Mouse (Mus musculus) intestine, embryonic 16.5 days (tissue): Measurements from ENCODE around the gene Rhoq. TPM values are rescaled to one million over a fixed set of nuclear protein-coding genes. Genes with fewer than 3 reads are reported as not detected.

ENCODE experiments used
- ATAC-seq: fragments of 200-750 bp; cut with Nextera tagmentation; 2 replicates; pipeline ENCODE4 v1.8.0; 2017; ENCODE audit warnings: moderate TSS enrichment, moderate library complexity
- H3K27ac ChIP-seq: fragments of 300-500 bp; sonication (generic); 2 replicates; pipeline ENCODE4 v1.5.1; 2014; ENCODE audit warnings: mild to moderate bottlenecking, low read length
- H3K27me3 ChIP-seq: fragments of 300-500 bp; sonication (generic); replicated peaks from 2 replicates; pipeline ENCODE4 v1.6.1; 2014; ENCODE audit warnings: low read length, control low read depth, mixed read lengths; ENCODE audit not compliant: control insufficient read depth, insufficient read depth
- H3K36me3 ChIP-seq: fragments of 300-500 bp; sonication (generic); 2 replicates; pipeline ENCODE4 v1.6.1; 2014; ENCODE audit warnings: low read length, control low read depth; ENCODE audit not compliant: control insufficient read depth, insufficient read depth
- H3K4me1 ChIP-seq: fragments of 300-500 bp; sonication (generic); 2 replicates; pipeline ENCODE4 v1.6.1; 2014; ENCODE audit warnings: low read length, control low read depth, mixed read lengths; ENCODE audit not compliant: control insufficient read depth, insufficient read depth
- H3K4me2 ChIP-seq: fragments of 300-500 bp; sonication (generic); 2 replicates; pipeline ENCODE4 v1.6.1; 2014; ENCODE audit warnings: low read depth, low read length, control low read depth
- H3K4me3 ChIP-seq: fragments of 300-500 bp; sonication (generic); 2 replicates; pipeline ENCODE4 v1.5.1; 2014; ENCODE audit warnings: mild to moderate bottlenecking, low read length
- H3K9ac ChIP-seq: fragments of 300-500 bp; sonication (generic); 2 replicates; pipeline ENCODE4 v1.6.1; 2014; ENCODE audit warnings: low read depth, low read length
- H3K9me3 ChIP-seq: fragments of 300-500 bp; sonication (generic); 2 replicates; pipeline ENCODE4 v1.6.1; 2016; ENCODE audit warnings: low read length, control low read depth; ENCODE audit not compliant: control insufficient read depth
- WGBS: fragments of 180-500 bp; shearing (Covaris S2); extraction: QIAGEN DNeasy Blood & Tissue Kit; methylation state at CpG from one replicate; pipeline ENCODE4 v1.1.7; 2014; 5-methylcytosine and 5-hydroxymethylcytosine counted together
- polyA plus RNA-seq: library from polyadenylated mRNA; unstranded; fragments of >200 nt; fragmentation: Nextera tagmentation; extraction: Ambion mirVana; gene quantifications from 2 replicates; pipeline ENCODE4 v1.2.1, GENCODE M21; 2015

Rhoq gene
- polyA plus RNA-seq, 1 experiment from 2014 or later, result 5.4 TPM

DNA sequence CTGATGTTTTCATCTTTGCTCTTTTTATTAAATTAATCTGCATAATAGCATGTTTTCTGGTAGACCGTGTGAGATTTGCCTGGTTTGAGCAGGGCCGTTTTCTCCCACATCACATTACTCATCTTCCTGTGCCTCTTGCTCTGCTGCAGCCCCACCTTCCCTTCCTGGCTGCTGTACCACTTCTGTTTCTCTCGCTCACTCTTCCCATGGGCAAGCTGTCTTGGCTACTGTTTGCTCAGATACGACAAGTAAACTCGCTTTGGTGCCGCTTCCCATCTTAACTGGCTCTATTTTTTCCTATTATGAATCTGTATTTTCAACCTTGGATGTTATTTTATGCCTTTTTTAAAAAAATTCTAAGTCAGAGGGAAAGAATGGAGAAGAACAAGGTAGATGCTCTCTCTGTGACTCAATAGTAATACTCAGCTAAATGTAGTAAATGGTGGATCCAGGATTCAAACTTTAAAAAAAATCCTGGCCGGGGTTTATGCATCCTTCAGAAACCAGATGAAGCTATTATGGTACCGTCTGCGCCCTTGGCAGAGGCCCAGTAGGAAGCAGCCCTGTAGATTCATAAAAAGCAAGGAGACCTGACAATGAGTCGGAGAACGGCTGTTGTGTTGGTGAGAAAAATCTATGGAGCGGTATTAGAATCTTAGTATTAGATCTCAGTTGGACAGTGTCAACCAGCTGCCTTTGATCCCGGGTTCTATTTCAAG lies 48.6 kb downstream of the Rhoq start:
- H3K4me2 ChIP-seq, result no peak overlapping the region
- 77% methylated on average over 13 of the region's 13 CpGs for WGBS
- no peaks in the 10 kb centered on the region for H3K4me1 ChIP-seq
- H3K9me3 ChIP-seq, result no peaks in the 10 kb centered on the region
- ATAC-seq, result no peak
- H3K4me3 ChIP-seq, result no peak overlapping the region
- peaks cover 7% of the 10 kb centered on the region; the same call in 1 of the 2 replicates for H3K36me3 ChIP-seq
- H3K27ac ChIP-seq, result no peak overlapping the region
- H3K27me3 ChIP-seq, result no peaks in the 10 kb centered on the region
- H3K9ac ChIP-seq, result no peak overlapping the region

DNA sequence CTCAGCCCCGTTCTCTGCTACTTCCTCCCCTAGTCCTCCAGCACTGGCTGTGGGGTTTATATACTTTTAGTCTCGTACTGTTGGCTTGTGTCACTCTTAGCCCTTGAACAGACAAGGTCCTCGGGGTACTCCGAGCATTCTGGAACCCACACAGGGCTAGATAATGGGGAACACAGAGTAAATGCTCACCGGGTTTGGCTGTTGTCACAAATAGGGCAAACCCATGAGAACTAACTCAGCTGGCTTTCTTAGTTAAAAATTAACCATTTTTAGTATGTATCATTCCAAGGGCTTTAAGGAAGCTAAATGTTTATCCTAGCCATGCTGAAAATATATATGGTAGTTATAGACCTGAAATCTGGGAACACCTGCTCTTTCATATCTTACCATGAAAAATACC lies 56.8 kb downstream of the Rhoq start:
- WGBS, result 61% methylated on average over 5 of the region's 5 CpGs
- Histone ChIP-seq H3K27ac (peak overlapping the region; percentile 66), H3K4me2 (no peak overlapping the region), H3K9me3 (no peaks in the 10 kb centered on the region), H3K27me3 (no peaks in the 10 kb centered on the region), H3K4me3 (0 out of 2 replicates have a peak overlapping the region, but pooled peaks have one; percentile 9), H3K36me3 (0 out of 2 replicates have a peak, but pooled peaks cover 2% of the 10 kb centered on the region), H3K9ac (no peak overlapping the region), H3K4me1 (peaks cover 4% of the 10 kb centered on the region; the same call in 1 of the 2 replicates)
- peak; percentile 72 for ATAC-seq

DNA sequence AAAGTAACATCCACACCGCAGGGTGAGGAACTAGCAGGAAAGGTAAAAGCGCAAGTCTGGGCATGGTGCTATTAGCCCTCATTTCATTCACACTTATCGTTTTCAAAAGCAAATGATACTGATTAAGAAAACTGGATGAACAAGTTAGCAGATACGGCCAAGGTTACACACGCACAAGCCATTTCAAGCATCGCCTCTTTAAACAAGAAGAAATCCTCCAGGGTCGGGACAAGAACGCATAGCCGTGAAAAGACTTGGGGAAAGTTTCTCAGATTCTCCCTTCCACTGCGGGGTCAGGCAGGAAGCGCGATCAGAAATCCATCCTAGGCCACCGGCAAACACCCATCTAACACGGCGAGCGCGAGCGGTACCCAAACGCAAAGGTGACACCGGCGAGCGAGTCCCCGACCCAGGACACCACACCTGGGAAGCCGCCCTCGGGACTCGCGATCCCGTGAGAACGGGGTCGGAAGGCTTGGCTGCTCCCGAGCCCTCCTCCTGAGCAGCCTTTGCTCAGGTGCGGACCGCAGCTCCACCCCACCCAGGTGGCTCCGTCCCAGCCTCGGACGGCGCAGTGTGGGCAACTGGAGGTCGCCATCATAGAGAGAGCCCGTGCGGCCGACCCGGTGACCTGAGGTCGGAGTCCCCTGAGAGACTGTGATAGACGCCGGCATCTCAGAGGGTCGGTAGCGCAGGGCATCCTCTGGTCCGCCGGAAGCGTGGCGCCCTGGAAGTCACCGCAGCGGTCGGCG lies 61.8 kb downstream of the Rhoq start:
- under 1% methylated on average over 52 of the region's 55 CpGs for WGBS
- Histone ChIP-seq H3K4me2 (peak overlapping the region; percentile 89), H3K9me3 (no peaks in the 10 kb centered on the region), H3K4me3 (peak overlapping the region; percentile 91), H3K27me3 (no peaks in the 10 kb centered on the region), H3K27ac (peak overlapping the region; percentile 40), H3K4me1 (peaks cover 4% of the 10 kb centered on the region; the same call in 1 of the 2 replicates), H3K9ac (peak overlapping the region; percentile 82), H3K36me3 (peaks cover 2% of the 10 kb centered on the region; the same call in 1 of the 2 replicates)
- ATAC-seq, result peak; percentile 84

DNA sequence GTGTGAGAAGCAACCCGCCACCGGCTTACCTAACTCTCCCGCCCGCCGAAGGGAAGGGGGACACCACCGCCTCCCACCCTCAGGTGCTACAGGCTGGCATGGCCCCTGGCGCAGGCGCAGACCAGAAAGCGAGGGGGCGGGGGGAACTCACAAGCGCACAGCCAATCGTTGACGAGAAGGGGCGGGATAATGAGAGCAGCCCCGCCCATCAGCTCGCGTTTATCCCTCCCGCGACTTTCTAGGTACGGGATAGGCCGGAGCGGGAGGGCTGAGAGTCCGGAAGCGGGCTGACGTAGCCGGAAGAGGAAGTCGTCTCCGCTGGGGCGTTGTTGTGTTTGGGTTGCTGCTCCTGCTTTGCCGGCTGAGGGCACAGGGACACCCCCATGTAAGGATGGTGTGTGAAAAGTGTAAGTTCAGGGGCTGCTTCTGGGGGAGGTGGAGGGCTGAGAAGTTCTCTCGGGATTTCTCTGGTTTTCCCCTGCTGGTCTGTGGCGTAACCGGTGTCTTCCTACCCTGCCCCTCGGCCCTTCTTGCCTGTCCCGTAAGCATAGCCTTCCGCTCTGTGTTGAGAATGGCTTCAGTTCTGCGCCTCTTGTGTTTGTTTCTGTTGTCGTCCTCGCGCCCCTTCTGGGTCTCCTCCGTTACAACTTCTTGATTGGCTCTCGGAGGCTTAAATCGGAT lies 62.5 kb downstream of the Rhoq start, which contains the start of the genes Pigf and Cript:
TSS of gene Pigf (minus strand) at position 138 of the 681 bp plus-strand sequence.
TSS of gene Cript (plus strand) at position 282 of the 681 bp plus-strand sequence.
- WGBS, result under 1% methylated on average over 40 of the region's 43 CpGs
- Histone ChIP-seq H3K4me1 (0 out of 2 replicates have a peak, but pooled peaks cover 4% of the 10 kb centered on the region), H3K9ac (peak within 1 kb of the TSS; percentile 82), H3K4me2 (peak within 1 kb of the TSS; percentile 89), H3K9me3 (no peaks in the 10 kb centered on the region), H3K27ac (peak within 1 kb of the TSS; percentile 40), H3K27me3 (no peaks in the 10 kb centered on the region), H3K4me3 (peak within 1 kb of the TSS; percentile 91), H3K36me3 (peaks cover 2% of the 10 kb centered on the region; the same call in 1 of the 2 replicates)
- peak; percentile 99 for ATAC-seq

DNA sequence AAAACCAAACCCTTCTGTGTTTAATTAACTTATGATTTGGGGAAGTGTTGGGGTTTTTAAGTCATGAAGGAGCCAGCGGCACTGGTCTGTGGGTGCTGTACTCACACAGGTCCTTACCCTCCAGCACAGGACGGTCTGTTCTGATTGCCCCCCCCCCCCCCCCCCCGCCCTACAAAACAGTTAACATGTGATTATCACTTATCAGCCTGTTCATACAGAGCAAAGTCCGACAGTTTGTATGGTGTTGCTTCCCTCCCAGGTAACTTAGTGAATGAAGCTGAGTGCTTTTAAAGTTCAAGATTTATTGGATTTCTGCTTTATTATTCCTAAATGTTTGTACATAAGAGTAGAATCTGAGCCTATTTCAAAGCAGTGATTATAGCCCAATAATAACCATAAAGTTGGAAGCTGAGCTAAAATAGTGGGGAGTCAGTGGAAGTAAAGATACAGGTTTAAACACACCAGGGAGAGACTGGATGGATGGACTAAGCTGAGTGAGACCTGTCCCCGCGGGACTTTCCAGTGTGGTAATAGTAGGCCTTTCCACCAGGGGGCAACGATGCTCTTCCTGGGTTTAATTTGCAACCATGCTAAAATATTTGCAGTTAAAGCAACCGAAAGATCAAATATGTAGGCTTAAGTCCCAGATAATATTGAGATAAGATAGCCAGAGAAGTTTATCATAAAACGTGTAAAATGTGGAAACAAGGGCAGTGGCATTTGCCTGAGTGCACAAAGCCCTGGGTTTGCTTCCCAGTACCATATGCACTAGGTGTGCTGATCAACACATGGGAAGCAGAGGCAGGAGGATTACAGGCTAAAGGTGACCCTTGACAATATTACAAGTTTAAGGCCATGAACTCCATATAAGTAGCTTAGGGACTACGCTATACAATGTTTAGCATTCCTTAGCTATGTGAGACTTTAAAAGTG lies 73.5 kb downstream of the Rhoq start:
- H3K4me2 ChIP-seq, result no peak overlapping the region
- peak; percentile 88 for ATAC-seq
- WGBS, result 48% methylated on average over 10 of the region's 10 CpGs
- H3K36me3 ChIP-seq, result no peaks in the 10 kb centered on the region
- no peaks in the 10 kb centered on the region for H3K9me3 ChIP-seq
- H3K27ac ChIP-seq, result no peak overlapping the region
- no peak overlapping the region for H3K9ac ChIP-seq
- 0 out of 2 replicates have a peak, but pooled peaks cover 7% of the 10 kb centered on the region for H3K4me1 ChIP-seq
- H3K4me3 ChIP-seq, result no peak overlapping the region
- no peaks in the 10 kb centered on the region for H3K27me3 ChIP-seq

DNA sequence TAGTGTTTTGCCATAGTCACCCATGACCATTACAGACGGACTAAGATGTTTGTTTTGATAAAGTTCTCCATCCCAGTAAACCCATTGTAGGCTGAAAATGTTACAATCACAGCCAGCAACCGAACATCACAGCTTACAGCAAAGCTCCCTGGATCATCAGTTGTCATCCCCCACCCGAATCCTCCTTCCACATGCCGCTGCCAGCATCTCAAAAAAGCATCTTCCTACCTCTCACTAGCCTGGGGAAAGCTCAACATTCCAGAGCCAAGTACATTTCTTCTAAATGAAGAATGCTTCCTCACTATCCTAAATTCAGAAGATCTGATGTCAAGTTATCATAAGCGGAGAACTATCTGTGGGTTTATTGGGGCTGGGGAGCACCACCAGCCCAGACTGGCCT lies 75.6 kb downstream of the Rhoq start:
- 0 out of 2 replicates have a peak, but pooled peaks cover 7% of the 10 kb centered on the region for H3K4me1 ChIP-seq
- no peak overlapping the region for H3K9ac ChIP-seq
- H3K9me3 ChIP-seq, result no peaks in the 10 kb centered on the region
- H3K27me3 ChIP-seq, result no peaks in the 10 kb centered on the region
- H3K36me3 ChIP-seq, result no peaks in the 10 kb centered on the region
- no peak overlapping the region for H3K4me3 ChIP-seq
- WGBS, result 84% methylated on average over 5 of the region's 5 CpGs
- no peak for ATAC-seq
- H3K27ac ChIP-seq, result no peak overlapping the region
- no peak overlapping the region for H3K4me2 ChIP-seq

DNA sequence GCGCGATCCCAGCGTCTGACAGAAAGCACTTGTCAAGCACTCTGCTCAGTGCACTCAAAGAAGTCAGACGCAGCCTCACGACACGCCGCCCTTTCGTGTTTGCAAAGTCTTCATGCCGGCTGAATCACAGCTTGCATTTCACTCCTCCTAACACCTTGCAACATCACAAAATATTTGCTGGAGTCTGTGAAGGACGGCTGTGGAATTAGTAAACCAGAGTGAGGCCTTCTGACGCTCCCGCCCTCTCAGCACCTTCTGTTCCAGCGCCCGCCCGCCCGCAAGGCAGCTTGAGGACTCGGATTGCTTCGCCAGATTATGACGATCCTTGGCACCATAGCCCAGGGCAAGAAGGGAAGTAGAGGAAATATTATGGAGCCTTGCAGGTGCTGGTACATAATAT lies 78.9 kb downstream of the Rhoq start:
- H3K4me1 ChIP-seq, result 0 out of 2 replicates have a peak, but pooled peaks cover 2% of the 10 kb centered on the region
- H3K27ac ChIP-seq, result no peak overlapping the region
- H3K4me3 ChIP-seq, result no peak overlapping the region
- H3K36me3 ChIP-seq, result no peaks in the 10 kb centered on the region
- 66% methylated on average over 19 of the region's 19 CpGs for WGBS
- no peak overlapping the region for H3K4me2 ChIP-seq
- no peaks in the 10 kb centered on the region for H3K9me3 ChIP-seq
- H3K9ac ChIP-seq, result no peak overlapping the region
- ATAC-seq, result no peak
- no peaks in the 10 kb centered on the region for H3K27me3 ChIP-seq

DNA sequence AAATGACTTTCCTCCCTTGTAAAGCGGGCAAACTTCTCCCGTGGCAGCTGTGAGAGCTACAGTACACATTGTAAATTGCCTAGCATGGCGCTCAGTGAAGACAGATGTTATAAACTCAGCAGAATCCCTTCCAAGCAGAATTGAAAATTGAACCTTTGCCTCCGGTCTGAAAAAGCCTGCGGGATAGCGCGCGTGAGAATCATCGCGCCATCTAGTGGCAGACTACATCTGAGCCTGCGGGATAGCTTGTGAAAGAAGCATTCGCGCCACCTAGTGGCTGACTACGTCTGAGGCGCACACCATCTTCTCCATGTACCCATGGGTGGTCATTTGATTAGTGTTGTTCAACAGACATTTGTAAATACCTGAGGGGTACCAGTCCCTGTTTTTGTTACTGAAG lies 81.5 kb downstream of the Rhoq start:
- Histone ChIP-seq H3K9ac (no peak overlapping the region), H3K27me3 (no peaks in the 10 kb centered on the region), H3K4me3 (no peak overlapping the region), H3K4me1 (no peaks in the 10 kb centered on the region), H3K27ac (no peak overlapping the region), H3K9me3 (no peaks in the 10 kb centered on the region), H3K4me2 (no peak overlapping the region), H3K36me3 (no peaks in the 10 kb centered on the region)
- WGBS, result under 1% methylated on average over 15 of the region's 15 CpGs
- ATAC-seq, result peak; percentile 73
